Comparison of ENCODE assay signal across 8 mouse cellular contexts in the genomic region with DNA sequence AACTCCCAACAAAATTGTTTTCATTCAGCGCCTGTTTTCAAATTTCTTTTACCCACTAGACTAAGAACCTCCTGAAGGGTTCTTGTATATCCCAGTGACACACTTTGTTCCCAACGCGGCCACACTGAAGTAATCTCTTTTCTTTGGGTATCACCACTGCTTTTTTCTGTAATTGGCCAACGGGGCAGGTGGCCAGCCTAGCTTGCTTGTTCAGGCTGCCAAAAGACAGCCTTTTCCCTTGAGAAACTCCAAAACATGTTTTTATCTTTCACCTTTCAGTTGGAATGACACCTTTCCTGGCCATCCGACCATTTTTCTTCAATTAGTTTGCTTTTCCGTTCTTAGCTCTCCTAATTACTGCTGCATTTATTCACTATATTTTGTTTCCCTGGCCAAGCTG. TPM values are rescaled to one million over a fixed set of nuclear protein-coding genes. Genes with fewer than 3 reads are reported as not detected.
DNase-seq lines count a peak whose midpoint lies in the region; ATAC-seq and TF ChIP-seq lines count a peak whose summit lies in the region.

No protein-coding gene starts in this region.

- TF ChIP-seq CTCF in cerebellum, adult 2 months (IDR thresholded peaks at IDR 0.05; ENCODE audit: borderline replicate concordance, insufficient read depth, low read depth, low read length): no peak

- 29% methylated on average over 6 of the region's 6 CpGs for WGBS in cerebellum, adult 2 months
- WGBS in limb, embryonic 13.5 days: 70% methylated on average over 6 of the region's 6 CpGs
- 61% methylated on average over 6 of the region's 6 CpGs for WGBS in stomach, embryonic 15.5 days

- H3K4me2 ChIP-seq in limb, embryonic 13.5 days (replicated peaks): peak overlapping the region; percentile 89
- peak overlapping the region; percentile 76 for H3K4me2 ChIP-seq in stomach, embryonic 15.5 days

- TF ChIP-seq POLR2A in cerebellum, adult 2 months (IDR thresholded peaks at IDR 0.05; ENCODE audit: borderline replicate concordance, insufficient read depth, low read length): no peak

- no peaks in the 10 kb centered on the region for H3K27me3 ChIP-seq in cerebellum, adult 2 months (ENCODE audit: control insufficient read depth, insufficient read depth, low read length)
- no peaks in the 10 kb centered on the region for H3K27me3 ChIP-seq in limb, embryonic 13.5 days
- H3K27me3 ChIP-seq in stomach, embryonic 15.5 days (replicated peaks): no peaks in the 10 kb centered on the region

- peak in 1 of 2 experiments; percentile 12 for DNase-seq in cerebellum, adult 2 months
- no peak for DNase-seq in cerebellum, adult 9-11 months
- peak; percentile 18 for DNase-seq in right cerebral cortex, adult 18-20 months
- no peak for DNase-seq in right cerebral cortex, postnatal 25 days
- DNase-seq in gastrocnemius, adult 18-20 months (ENCODE audit: low spot score): no peak

- no peak overlapping the region for H3K9ac ChIP-seq in limb, embryonic 13.5 days
- H3K9ac ChIP-seq in stomach, embryonic 15.5 days: no peak overlapping the region

- peaks cover 13% of the 10 kb centered on the region for H3K4me1 ChIP-seq in cerebellum, adult 2 months (ENCODE audit: control insufficient read depth, insufficient read depth, low read length)
- H3K4me1 ChIP-seq in limb, embryonic 13.5 days: peaks cover 20% of the 10 kb centered on the region
- H3K4me1 ChIP-seq in stomach, embryonic 15.5 days: peaks cover 5% of the 10 kb centered on the region

- peak overlapping the region; percentile 83 for H3K4me3 ChIP-seq in cerebellum, adult 2 months (replicated peaks; ENCODE audit: insufficient read depth, low read depth, low read length)
- H3K4me3 ChIP-seq in limb, embryonic 13.5 days: peak overlapping the region; percentile 83
- H3K4me3 ChIP-seq in stomach, embryonic 15.5 days (replicated peaks): peak overlapping the region; percentile 87

- no peaks in the 10 kb centered on the region for H3K36me3 ChIP-seq in limb, embryonic 13.5 days
- H3K36me3 ChIP-seq in stomach, embryonic 15.5 days: no peaks in the 10 kb centered on the region

- ATAC-seq in limb, embryonic 13.5 days (ENCODE audit: low FRiP score, low read depth): no peak
- ATAC-seq in stomach, embryonic 15.5 days (ENCODE audit: insufficient read depth, low FRiP score, low read depth): no peak
- ATAC-seq in cerebellum, adult (ENCODE audit: insufficient number of reproducible peaks, low FRiP score, low TSS enrichment): no peak

- H3K27ac ChIP-seq in cerebellum, adult 2 months (ENCODE audit: insufficient read depth, low read length): peak overlapping the region; percentile 52
- no peak overlapping the region for H3K27ac ChIP-seq in limb, embryonic 13.5 days
- H3K27ac ChIP-seq in stomach, embryonic 15.5 days: peak overlapping the region; percentile 28; the same call in 1 of the 2 replicates

- H3K9me3 ChIP-seq in limb, embryonic 13.5 days: no peaks in the 10 kb centered on the region
- H3K9me3 ChIP-seq in stomach, embryonic 15.5 days: no peaks in the 10 kb centered on the region

RNA-seq across cellular contexts. Expression of a gene that starts 0.5 kb away (rescaled TPM):
- polyA plus RNA-seq in cerebellum, adult 2 months (2012; rRNA removed): 29.1 and 30.5 TPM in 2 replicates
- polyA plus RNA-seq in limb, embryonic 13.5 days (2015; fragmentation: Nextera tagmentation; extraction: Ambion mirVana): 93.7 and 99.2 TPM in 2 replicates
- polyA plus RNA-seq in stomach, embryonic 15.5 days (2015; fragmentation: Nextera tagmentation; extraction: Ambion mirVana): 66.1 and 77.3 TPM in 2 replicates
- total RNA-seq in gastrocnemius, adult 18-20 months (2021): 10 to 100 TPM in 1 of 2 experiments, 1 to 10 TPM in 1; 9.9 to 10.3 TPM

RNA-seq across cellular contexts. Expression of a gene that starts 34.9 kb away (rescaled TPM):
- 1,145 and 1,309 TPM in 2 replicates for polyA plus RNA-seq in cerebellum, adult 2 months (2012; rRNA removed)
- 77.3 and 102 TPM in 2 replicates for polyA plus RNA-seq in limb, embryonic 13.5 days (2015; fragmentation: Nextera tagmentation; extraction: Ambion mirVana)
- 1,735 and 2,224 TPM in 2 replicates for polyA plus RNA-seq in stomach, embryonic 15.5 days (2015; fragmentation: Nextera tagmentation; extraction: Ambion mirVana)
- 100 to 1,000 TPM in 1 of 2 experiments, 10 to 100 TPM in 1; 22.5 to 181 TPM for total RNA-seq in gastrocnemius, adult 18-20 months (2021)

RNA-seq across cellular contexts. Expression of a gene that starts 41.4 kb away (rescaled TPM):
- 579 and 685 TPM in 2 replicates for polyA plus RNA-seq in cerebellum, adult 2 months (2012; rRNA removed)
- polyA plus RNA-seq in limb, embryonic 13.5 days (2015; fragmentation: Nextera tagmentation; extraction: Ambion mirVana): 28.0 and 31.7 TPM in 2 replicates
- 478 and 643 TPM in 2 replicates for polyA plus RNA-seq in stomach, embryonic 15.5 days (2015; fragmentation: Nextera tagmentation; extraction: Ambion mirVana)
- total RNA-seq in gastrocnemius, adult 18-20 months (2021): 100 to 1,000 TPM in 1 of 2 experiments, 10 to 100 TPM in 1; 18.7 to 229 TPM

Comparison
In these comparisons a context has a peak if more than half of its experiments do, and no peak if none do; other contexts are left out.
1. RNA of a gene that starts 34.9 kb away (polyA plus RNA-seq): 1,735 to 2,224 TPM in stomach, embryonic 15.5 days and 1,145 to 1,309 TPM in cerebellum, adult 2 months; 77.3 to 102 TPM in limb, embryonic 13.5 days; every median in the first group is over 10 times any median in the second.
2. RNA of a gene that starts 41.4 kb away (polyA plus RNA-seq): 478 to 643 TPM in stomach, embryonic 15.5 days and 579 to 685 TPM in cerebellum, adult 2 months; 28.0 to 31.7 TPM in limb, embryonic 13.5 days; every median in the first group is over 10 times any median in the second.
3. Peak in every context shown above with its lines, with median percentiles within 50 percentile points of each other: H3K4me3 ChIP-seq.